8 mouse cellular contexts compared by ENCODE assay signal in the genomic region with DNA sequence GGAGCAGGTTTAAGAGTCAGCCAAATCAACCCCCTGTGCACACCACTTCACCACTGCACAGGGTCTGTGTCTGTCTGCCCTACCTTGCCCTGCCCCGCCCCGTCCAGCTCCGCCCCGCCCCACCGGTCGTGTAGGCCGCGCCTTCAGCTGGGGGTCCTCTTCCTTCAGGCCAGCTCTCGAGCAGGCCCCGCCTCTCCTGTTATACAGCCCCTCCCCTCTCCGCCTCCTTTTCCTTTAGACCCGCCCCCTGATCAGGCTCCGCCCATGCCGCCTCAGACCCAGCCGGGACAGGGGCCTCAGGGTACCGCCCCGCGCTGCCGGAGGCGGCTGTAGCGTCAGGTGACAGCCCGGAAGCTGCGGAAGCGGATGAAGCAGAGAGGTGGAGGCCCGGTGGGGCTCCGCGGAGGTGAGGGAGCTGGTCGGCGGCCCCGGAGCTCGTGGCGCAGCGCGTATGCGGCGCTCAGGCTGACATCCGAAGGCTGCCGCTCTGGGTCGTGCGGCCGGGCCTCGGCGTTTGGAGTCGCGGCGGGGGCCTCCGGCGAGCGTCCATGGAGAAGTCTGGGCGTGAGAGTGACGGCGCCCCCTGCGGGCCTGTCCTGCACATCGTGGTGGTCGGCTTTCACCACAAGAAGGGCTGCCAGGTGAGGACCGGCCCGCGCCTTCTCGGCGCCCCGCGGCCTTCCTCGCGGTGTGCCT. TPM values are rescaled to one million over a fixed set of nuclear protein-coding genes. Genes with fewer than 3 reads are reported as not detected.
DNase-seq lines count a peak whose midpoint lies in the region; ATAC-seq lines count a peak whose summit lies in the region.

Gene Avl9, plus strand, starts transcription at position 326 of the 696 bp plus-strand sequence.

- peak within 1 kb of the TSS; percentile 68 for H3K4me2 ChIP-seq in kidney, embryonic 15.5 days

- H3K27ac ChIP-seq in heart, embryonic 10.5 days, result peak within 1 kb of the TSS; percentile 93
- peak within 1 kb of the TSS; percentile 98 for H3K27ac ChIP-seq in kidney, embryonic 15.5 days

- peak; percentile 100 for DNase-seq in B cell, adult 2 months
- peak; percentile 98 for DNase-seq in brain, adult 2 months (ENCODE audit: low read depth, low spot score)
- peak; percentile 99 for DNase-seq in heart, embryonic 10.5 days (ENCODE audit: low spot score)
- peak; percentile 99 for DNase-seq in liver
- peak; percentile 99 for DNase-seq in spleen, postnatal 4 days (ENCODE audit: low spot score in 2 of 2)

- peak; percentile 98 for ATAC-seq in erythroblast, adult 5-6 weeks (replicated peaks; ENCODE audit: low FRiP score, poor library complexity, severe bottlenecking)
- peak; percentile 99 for ATAC-seq in kidney, embryonic 15.5 days (replicated peaks; ENCODE audit: low FRiP score)
- peak; percentile 99 for ATAC-seq in monocyte, adult 5-6 weeks (replicated peaks; ENCODE audit: insufficient number of reproducible peaks, low FRiP score, low TSS enrichment, poor library complexity, severe bottlenecking)

- peak within 1 kb of the TSS; percentile 77 for H3K4me3 ChIP-seq in heart, embryonic 10.5 days
- peak within 1 kb of the TSS; percentile 89 for H3K4me3 ChIP-seq in kidney, embryonic 15.5 days (replicated peaks)

- no peaks in the 10 kb centered on the region for H3K9me3 ChIP-seq in heart, embryonic 10.5 days
- no peaks in the 10 kb centered on the region for H3K9me3 ChIP-seq in kidney, embryonic 15.5 days (replicated peaks)

- WGBS in heart, embryonic 10.5 days, result 1% methylated on average over 64 of the region's 64 CpGs
- WGBS in kidney, embryonic 15.5 days, result under 1% methylated on average over 64 of the region's 64 CpGs

- H3K27me3 ChIP-seq in heart, embryonic 10.5 days (ENCODE audit: insufficient read depth, poor library complexity, severe bottlenecking), result no peaks in the 10 kb centered on the region
- H3K27me3 ChIP-seq in kidney, embryonic 15.5 days, result no peaks in the 10 kb centered on the region

- peaks cover 7% of the 10 kb centered on the region; the same call in 1 of the 2 replicates for H3K4me1 ChIP-seq in heart, embryonic 10.5 days
- H3K4me1 ChIP-seq in kidney, embryonic 15.5 days, result peaks cover 11% of the 10 kb centered on the region

- no peaks in the 10 kb centered on the region for H3K36me3 ChIP-seq in heart, embryonic 10.5 days
- H3K36me3 ChIP-seq in kidney, embryonic 15.5 days, result no peaks in the 10 kb centered on the region

- H3K9ac ChIP-seq in kidney, embryonic 15.5 days, result peak within 1 kb of the TSS; percentile 84

RNA-seq across cellular contexts. Expression of gene Avl9, which starts in this region (rescaled TPM):
- 4.6 and 12.5 TPM in 2 replicates for total RNA-seq in erythroblast, adult 5-6 weeks (2015; ENCODE audit: low replicate concordance)
- 9.7 and 13.4 TPM in 2 replicates for total RNA-seq in erythroblast, adult 5-6 weeks (2017; ENCODE audit: low replicate concordance)
- 8.6 and 9.3 TPM in 2 replicates for polyA plus RNA-seq in heart, embryonic 10.5 days (2016; fragmentation: Nextera tagmentation; extraction: Ambion mirVana)
- 11.1 and 13.4 TPM in 2 replicates for polyA plus RNA-seq in kidney, embryonic 15.5 days (2015; fragmentation: Nextera tagmentation; extraction: Ambion mirVana)
- total RNA-seq in monocyte, adult 5-6 weeks (2017), result 62.7 to 80.8 TPM (median 66.0 TPM) in 3 replicates

Comparison
In these comparisons a context has a peak if more than half of its experiments do, and no peak if none do; other contexts are left out.
1. Peak in every context shown above with its lines: DNase-seq, ATAC-seq, H3K4me3 ChIP-seq and H3K27ac ChIP-seq.